Mouse (Mus musculus): ENCODE data around the gene Pomc.

DNA sequence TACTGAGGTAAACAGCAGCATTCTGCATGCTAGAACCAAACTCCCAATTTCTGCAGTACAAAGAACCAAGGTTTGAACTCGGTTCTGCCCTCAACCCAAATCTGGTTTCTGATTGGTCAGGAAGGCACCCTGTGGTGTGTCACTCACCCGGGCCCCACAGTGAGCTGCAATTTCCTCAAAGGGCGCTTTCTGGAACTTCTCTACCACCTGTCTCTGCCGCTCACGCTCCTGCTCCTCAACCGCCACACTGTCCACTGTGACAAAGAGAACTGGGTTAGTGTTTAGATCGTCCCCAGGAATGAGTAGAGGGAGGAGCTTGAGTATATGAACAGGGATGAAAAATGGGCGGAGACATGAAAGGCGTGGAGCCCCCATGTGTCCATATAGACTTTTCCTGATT lies 13.6 kb downstream of the Pomc start:
- TF ChIP-seq CTCF (IDR thresholded peaks at IDR 0.05) (no peak), EP300 (IDR thresholded peaks at IDR 0.05) (no peak)

Measured in lung, postnatal 0 days (tissue).